Mouse (Mus musculus) 3134 (cell line): Measurements from ENCODE around the gene Igsf3.
A peak's percentile ranks its signal among the peaks of the same experiment; 100 is the strongest.
"Not testable (repeated sequence)": the region's sequence is repeated elsewhere in the genome, so short reads cannot be mapped to it uniquely, and the experiment has no call there.

ENCODE experiments used
- DNase-seq: peaks from one replicate; pipeline ENCODE4 v3.0.0-alpha.2; 2011; ENCODE audit warnings: low spot score; ENCODE audit not compliant: insufficient read length; ENCODE audit errors: extremely low read depth

Gene Igsf3

DNA sequence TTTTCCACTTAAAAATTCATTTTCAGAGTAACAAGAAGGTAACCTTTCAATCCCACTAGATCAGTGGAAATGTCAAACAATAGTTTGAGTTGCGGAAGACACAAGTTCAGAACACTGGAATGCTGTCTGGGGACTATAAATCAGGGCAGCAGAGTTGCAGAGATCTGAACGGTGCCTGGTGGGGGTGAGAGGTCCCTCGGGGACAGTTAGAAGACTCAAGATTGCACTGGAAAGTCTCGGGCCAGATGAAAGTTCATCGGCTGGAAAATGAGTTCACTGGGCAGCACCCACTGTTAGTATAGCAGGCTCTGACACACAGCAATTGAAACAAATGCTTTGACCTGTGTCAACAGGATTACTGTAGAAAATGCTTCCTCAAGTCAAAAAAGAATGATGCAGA lies 24.6 kb downstream of the Igsf3 start:
- DNase-seq = no peak

DNA sequence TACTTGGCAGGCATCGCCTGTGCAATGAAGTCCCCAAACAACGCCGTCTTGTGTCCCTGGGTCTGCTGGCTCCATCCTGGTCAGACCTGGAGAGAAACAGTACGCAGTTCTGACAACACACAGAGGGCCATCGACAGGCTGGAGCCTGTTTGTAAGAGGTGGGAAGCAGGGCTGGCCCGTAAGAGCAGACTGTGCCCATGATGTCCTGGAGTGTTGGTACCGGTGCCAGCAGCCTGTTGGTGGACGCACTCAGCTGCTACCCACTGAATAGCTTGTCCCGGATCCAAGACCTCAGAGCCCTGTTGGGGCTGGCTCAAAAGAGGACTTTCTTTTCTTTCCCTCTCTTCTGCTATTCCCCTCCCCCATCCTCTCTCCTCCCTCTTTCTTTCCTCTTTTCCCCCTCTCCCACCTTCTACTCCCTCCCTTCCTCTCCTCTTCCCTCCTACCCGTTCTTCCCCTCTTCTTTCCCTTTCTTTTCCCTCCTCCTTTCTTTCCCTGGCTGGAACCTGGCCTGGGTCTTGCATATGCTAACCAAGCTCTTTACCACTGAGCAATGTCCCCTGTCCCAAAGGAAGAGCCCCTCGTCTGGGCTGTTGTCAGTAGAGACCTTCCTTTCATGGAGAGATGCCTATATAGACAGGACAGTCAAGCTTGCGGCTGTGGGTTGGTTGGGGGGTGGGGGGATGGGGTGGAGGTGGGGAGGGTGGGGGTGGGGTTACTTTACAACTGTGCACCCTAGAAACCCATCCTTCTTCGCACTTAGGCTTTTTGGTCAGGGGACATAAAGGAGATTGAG lies 27.9 kb downstream of the Igsf3 start:
- no peak for DNase-seq

DNA sequence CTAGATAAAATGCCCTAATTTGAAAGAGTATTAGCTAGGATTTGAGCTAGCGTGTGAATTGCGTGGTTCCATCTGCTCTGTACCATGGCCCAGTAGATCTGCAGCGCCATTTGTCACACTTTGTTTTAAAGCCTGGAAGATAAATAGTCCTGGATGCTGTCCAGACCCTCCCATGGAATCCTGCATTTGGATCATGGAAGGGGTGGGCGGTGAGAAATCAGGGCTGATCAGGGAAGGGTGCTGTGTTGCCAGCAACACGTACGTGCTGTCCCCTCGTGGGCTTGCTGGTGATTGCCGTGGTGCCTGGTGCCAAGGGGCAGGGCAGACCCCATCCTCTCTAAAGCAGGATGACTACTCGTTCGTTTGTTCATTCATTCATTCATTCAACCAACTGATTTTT lies 28.6 kb downstream of the Igsf3 start:
- DNase-seq = no peak

DNA sequence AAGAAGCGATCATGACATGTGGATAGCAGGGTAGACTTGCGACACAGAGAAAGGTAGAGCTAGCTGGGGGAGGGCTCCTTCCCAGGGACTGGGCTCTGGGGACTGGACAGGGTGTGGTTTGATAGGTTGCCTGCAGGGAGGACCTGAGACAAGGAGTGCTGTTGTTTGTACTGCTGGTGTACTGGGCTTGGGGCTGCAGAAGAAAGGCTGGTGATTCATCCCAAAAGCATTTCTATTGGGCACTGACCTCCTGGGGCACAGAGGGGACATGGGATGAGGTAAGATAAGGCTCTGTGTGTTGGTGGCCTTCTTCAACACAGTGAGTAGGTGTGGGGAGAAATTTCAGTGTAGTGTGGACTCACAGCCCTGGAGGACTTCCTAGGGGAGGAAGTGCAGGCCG lies 29.2 kb downstream of the Igsf3 start:
- peak; percentile 58 for DNase-seq

DNA sequence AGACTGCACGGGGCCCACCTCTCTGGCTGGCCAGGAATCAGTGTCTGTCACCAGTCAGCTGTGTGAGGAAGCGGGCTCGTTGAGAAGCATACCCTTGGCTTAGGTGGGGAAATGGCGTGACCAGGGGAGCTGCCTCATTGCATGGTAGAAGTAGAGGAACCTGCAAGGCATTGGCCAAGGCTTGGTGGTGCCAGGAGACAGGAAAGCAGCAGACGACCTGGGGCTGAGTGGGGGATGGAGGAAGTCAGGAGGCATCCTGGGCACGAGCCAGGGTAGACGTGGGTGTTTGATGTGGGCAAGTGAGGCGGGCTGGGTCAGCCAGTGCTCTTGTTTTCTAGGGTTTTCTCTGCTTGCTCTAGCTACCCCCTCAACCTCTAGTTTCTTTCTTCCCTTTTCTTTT lies 30.7 kb downstream of the Igsf3 start:
- no peak for DNase-seq

DNA sequence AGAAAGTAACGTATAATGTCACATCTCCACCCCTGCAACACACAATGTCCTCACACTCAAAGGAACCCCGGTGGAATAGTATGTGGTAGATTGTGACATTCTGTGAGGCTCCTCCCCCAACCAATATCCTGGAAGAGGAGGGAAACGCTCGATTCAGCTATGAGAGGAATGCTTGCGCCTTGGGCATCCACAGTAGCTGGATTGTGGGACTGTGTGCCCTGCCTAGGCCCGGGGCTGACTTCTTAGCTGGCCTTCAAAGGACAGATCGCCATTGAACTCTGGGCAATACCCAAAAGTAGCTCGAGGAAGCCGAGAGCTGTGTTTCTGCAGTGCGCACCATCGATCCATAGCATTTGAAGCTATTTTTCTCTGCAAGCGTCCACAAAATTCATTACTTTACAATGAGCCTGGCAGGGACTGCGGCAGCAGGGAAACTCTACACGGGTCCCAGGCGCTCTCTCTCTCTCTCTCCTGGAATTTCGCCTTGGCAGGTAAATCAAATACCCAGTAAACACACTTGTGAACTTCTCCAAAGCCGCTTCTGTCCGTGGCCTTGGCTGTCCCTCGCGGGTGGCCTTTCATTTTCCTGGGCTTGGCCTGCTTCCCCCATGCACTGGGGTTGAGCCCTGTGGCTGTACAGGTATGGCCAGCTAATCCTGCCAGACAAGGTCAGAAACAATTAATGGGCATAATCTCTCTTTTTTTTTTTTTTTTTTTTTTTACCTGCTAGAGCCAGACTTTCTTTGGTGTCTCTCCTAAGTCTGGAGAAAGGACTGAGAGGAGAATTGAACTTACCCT lies 32.3 kb downstream of the Igsf3 start:
- DNase-seq = no peak

DNA sequence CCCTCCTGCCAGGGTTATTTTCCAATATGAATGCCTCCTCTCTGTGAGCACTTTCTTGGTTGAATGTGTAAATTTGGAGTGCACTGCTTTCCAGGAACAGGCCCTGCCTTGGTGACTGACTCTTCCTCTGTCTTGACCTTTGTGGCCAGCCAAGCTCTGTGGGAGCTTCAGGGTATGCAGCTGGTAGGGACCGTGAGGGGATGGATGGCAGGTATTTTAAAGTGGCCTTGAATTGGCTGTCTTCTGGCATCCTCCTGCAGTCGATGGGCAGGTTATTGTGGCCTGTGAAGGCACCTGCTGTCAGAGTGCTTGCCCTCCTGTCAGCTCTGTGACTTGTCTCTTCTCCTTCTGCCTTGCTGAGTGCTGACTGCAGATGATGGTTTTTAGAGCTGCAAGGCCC lies 33.3 kb downstream of the Igsf3 start:
- no peak for DNase-seq

DNA sequence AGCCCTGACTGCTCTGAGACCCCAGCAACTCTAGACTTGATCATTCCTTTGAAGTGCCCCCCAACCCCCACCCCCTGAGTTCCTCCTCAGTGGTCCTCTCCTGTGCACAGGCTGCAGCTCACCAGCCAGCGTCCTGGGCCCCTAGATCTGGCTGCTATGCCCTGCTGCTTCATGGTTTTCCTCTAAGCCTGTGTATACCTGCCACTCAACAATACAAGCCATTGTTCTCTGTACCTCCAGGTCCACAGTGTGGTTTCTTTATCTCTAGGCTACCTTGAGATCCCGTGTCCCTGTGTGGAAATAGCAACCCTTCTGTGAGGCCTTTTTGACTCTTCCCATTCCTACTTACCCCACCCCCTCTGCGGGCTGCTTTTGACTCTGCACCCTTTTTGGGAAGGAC lies 33.9 kb downstream of the Igsf3 start:
- no peak for DNase-seq

DNA sequence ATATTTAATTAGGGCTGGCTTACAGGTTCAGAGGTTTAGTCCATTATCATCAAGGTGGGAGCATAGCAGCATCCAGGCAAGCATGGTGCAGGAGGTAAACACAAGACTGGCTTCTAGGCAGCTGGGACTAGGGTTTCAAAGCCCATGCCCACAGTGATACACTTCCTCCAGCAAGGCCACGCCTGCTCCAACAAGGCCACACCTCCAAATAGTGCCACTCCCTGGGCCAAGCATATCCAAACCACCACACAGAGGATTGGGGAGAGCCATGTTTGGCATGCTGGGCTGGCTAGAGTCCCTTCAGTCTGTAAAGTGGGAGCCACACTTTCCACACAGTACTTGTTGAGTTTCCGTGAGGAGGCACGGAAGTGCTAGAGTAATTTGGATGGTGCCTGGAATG lies 34.7 kb downstream of the Igsf3 start:
- DNase-seq = no peak

DNA sequence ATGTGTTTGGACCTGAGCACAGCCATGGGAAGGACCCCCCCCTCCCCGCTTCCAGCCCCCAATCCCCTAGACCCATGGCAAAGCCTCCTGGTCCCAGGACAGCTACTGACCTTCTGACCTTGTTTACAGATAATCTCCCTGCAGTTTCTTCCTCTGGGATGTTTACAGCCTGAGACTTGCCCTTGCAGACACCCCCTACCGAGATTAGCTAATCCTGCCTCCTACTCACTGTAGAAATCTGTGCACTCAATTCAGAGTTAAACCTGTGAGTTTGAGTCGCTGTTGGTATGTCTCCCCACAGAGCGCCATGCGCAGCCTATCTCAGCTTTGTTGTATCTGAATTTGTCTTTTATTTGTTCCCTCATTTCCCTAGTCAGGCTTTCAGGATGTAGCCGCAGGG lies 35.2 kb downstream of the Igsf3 start:
- DNase-seq = no peak

DNA sequence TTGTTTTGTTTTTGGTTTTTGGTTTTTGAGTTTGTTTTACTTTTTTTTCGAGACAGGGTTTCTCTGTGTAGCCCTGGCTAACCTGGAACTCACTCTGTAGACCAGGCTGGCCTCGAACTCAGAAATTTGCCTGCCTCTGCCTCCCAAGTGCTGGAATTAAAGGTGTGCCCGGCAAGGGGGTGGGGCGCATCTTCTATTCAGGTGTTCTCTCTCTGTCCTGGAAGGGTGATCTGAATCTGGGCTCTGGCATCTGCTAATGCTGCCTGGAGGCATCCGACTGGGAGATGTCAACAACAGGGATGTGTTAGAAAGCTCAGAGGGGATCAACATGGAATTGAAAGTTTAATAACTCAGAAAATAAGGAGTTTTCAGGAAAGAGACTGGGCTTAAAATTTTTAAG lies 36.1 kb downstream of the Igsf3 start:
- DNase-seq = not testable (repeated sequence)

DNA sequence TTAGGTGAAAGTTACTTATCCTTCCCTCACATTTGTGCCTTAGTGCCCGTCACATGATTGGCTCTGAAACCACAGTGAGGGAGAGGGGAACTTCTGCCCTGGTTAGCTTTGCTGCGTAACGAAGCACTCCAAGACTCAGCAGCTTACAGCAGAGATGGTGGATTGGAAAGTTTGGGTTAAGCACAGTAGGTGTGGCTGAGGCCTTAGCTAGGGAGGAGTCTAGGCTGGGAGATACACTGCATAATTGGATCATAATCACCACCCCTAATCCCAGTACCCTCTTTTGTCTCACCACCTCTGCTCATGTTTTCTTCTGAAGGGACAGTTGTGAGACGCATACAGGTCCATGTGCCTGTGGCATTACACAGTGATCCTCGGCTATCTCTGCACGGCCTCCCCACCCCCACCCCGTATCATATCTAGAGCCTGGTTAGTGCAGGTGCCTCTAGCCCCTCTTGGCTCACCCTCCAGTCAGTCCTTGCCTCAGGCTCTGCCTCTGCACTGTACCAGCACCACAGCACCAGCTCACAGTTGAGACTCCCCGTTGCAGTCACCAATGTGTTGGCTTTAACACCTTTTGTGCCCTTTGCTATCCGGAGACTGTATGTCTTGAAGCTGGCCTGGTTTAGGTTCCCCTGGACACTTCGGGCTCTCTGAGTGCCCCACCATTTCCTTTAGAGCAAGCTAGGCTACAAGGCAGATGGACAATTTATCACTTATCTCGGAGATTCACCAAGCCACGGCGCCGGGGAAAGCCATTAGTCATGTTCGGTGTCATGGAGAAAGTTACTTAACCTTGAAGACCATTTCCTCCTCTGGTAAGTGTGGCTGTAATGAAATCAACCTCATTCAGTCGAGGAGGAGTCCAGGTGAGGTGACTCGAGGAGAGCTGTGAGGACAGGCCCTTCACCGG lies 42.1 kb downstream of the Igsf3 start:
- DNase-seq = no peak

DNA sequence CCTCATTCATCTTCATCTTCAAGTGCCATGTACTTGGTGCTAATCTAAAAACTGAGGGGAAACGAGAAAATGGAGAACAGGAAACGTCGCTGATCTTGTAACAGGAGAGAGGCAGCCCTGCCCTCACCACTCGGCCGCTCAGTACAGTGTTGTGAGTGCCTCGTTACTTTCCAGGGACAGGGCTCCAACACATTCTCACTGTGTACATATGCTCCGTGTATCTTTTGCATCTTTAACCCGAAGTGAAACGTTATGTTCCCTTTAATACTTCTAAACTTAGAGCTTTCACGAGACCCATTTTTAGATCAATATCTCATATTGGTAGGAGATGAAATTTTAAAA lies 42.7 kb downstream of the Igsf3 start:
- no peak for DNase-seq

DNA sequence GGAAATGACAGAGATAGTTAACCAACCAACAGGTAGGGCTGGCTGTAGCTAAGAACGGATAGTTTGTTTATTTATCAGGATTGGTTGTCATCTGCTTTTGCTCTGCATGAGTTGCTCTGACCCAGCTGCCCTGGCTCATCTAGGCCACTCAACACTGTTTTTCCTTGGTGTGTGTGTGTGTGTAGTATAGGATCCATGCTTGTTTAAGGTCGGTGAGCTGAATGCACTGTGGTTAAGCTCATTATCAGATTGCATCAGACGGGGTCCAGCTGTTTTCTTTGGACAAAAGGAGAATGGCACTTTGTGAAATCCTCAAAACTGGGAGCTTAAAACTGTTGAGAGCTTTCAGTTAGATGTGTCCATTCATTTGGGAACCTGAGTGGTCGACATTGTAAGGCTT lies 46.3 kb downstream of the Igsf3 start:
- DNase-seq = no peak

DNA sequence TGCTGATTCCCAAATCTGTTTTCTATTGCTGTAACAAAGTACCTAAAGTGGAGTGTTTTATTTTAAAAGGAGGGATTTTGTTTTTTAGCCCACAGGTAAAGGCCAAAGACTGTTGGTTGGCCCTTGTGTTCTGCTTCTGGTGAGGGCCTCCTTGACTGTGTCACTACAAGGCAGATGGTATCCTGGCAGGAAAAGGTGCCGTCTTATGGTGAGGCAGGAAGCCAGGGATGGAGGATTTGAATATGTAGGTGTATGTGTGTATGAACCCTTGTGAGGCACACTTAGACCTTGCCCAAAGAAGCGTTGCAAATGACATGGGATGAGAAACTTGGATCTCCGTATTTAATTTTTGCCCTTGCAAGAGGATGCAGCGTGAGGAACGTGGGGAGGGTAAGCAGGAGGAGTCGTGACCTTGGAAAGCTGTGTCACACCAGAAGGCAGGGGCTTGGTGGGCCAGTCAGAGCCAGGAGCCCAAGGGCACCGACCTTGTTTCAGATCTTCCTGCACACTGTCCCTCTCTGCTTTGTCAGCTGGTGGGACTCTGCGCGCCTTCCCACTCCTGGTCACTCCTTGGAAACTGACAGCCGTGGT lies 47.5 kb downstream of the Igsf3 start:
- no peak for DNase-seq

DNA sequence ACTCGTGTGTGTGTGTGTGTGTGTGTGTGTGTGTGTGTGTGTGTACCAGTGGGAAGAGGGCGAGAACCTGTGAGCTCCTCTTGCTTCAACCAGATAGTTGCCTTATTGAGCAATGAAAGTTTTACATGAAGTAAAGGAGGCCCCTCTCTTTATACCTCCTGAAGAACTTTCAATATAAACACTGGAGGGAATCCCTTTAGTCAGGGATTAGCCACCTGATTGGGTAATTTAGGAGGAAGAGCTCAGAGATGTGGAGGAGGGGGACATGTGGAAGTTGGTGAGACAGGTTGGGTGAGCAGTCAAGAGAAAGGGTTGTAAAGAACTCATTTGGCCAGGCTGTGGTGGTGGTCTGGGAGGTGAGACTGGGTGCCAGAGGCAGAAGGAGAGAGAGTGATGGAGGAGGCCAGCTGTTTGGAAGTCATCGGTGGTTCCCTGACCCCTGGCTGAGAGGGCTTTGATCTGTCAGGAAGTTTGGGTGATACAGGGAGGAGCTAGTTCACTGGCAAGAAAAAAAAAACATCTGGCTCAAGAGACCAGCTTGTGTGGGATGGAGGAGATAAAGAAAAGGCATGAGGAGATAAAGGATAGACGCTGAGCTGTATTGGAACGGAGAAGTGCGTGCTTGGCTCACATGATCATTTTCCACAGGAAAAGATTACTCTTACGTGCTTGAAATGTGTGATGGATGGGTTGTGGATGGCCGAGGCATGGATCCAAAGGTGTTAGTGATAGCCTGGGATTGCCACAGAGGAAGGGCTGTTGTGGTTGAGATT lies 53.3 kb downstream of the Igsf3 start:
- DNase-seq = no peak

DNA sequence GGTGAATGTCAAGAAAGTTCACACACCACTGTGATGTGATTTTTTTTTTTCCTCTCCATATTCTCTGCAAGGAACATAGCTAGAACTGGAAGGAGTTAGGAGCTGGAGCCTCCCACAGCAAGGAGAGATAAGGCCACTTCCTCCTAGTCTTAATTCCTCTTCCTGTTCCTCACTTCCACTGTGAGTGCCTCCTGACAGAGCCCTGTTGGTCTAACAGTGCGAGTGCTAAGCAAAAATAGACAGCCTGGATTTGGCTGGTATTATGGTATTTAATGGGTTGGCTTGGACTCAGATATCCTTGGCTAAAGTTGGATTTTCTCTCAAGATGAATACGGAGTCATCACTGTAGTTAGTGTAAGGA lies 53.9 kb downstream of the Igsf3 start:
- DNase-seq = no peak

DNA sequence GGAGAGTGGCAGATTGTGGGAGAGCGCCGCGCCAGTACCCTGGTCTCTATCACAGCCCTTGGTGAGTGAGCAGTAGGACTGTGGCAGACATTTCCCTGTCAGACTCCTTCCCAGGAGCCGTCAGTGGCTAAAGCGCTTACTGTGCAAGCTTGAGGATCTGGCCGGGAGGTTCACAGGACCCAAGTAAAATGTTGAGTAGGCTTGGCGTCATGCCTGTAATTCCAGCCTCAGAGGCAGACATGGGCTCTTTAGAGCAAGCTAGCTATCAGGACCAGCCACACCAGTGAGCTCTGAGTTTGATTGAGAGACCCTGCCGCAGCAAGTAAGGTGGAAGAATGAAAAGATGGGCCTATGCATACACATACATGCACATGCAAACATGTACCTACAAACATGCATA lies 58.8 kb downstream of the Igsf3 start:
- DNase-seq = no peak

DNA sequence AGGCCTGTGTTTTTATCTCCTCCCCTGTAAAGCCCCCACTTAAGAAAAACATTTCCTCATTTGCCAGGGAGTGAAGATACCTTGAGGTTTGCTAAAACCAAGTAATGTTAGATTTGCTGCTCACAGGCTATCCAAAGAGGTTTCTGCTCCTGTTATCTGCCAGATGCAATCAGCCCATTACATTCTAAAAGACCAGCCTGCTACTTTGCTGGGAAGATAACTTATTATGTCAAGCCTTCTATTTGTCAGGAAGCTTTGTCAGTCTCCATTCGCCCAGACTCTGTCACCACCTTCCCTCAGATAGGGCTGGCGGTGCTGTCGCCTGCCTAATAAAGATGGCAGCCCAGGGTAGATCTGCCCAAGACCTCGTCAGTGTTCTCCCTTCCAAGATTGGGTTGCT lies 59.6 kb downstream of the Igsf3 start:
- DNase-seq = no peak

DNA sequence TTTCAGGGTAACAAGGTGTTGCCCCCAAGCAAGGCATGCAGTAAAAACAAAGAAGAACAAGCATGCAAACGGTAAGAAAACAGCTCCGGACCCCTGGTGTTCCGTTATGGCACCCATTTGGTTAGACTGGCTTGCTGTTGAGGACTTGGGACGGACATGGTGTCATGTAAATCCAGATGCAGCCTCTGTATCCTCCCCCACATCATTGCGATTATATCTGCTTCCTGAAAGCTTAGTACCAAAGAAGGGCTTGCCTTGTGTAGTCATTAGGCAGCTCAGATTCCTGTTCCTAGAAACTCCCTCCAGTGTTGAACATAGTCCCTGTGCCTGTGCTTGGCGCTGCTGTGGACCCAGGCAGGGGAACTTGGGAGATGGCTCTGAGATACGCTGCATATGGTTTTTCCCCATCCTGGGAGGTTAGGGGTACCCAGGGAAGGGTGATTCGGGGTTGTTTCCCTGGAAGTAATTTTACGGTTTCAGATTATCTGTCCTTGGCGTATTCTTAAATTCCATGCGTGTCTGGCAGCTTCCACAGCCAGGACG lies 60.2 kb downstream of the Igsf3 start:
- DNase-seq = no peak
